Mouse (Mus musculus): ENCODE results near the gene Tmem243.

DNA sequence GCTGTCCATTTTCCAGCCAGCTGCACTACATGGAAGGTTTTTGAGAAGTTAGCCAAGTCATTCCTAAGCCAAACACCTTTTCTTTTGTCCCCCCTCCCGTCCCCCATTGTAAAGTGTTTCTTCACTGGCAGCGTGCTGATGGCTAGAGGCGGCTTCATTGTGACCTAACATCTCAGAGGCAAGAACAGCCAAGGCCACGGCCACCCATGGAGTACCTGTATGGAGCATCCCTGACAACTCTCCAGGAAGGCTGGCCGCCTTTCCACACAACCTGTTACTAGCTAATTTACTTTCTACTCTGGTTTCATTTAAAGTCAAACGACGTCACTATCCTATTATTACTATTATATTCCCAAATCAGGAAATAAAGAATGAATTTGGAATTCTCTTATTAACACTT, 31.3 kb downstream of the Tmem243 start:
- no peak for TF ChIP-seq ZC3H11A (IDR thresholded peaks at IDR 0.05; ENCODE audit: borderline replicate concordance, low read depth, low read length)
- no peak for TF ChIP-seq HCFC1 (IDR thresholded peaks at IDR 0.05; ENCODE audit: borderline replicate concordance, insufficient read depth, low read length)
